Mouse (Mus musculus) hindbrain, embryonic 14.5 days (tissue): ENCODE data around the gene Set. TPM values are rescaled to one million over a fixed set of nuclear protein-coding genes. Genes with fewer than 3 reads are reported as not detected.

Experiments used
- ATAC-seq: fragments of 200-750 bp; cut with Nextera tagmentation; 2 replicates; pipeline ENCODE4 v1.8.0; 2017; ENCODE audit warnings: moderate number of reproducible peaks, mild to moderate bottlenecking, moderate TSS enrichment, moderate library complexity; ENCODE audit not compliant: low FRiP score
- DNase-seq: peaks from one replicate; pipeline ENCODE4 v3.0.0-alpha.2; 2015; ENCODE audit warnings: low spot score
- H3K27ac ChIP-seq: fragments of 300-500 bp; sonication (generic); 2 replicates; pipeline ENCODE4 v1.5.1; 2014; ENCODE audit warnings: mild to moderate bottlenecking, moderate library complexity
- H3K27me3 ChIP-seq: fragments of 300-500 bp; sonication (generic); 2 replicates; pipeline ENCODE4 v1.6.1; 2014; ENCODE audit warnings: mild to moderate bottlenecking, low read length, mixed read lengths; ENCODE audit not compliant: control insufficient read depth, insufficient read depth
- H3K36me3 ChIP-seq: fragments of 300-500 bp; sonication (generic); replicated peaks from 2 replicates; pipeline ENCODE4 v1.6.1; 2014; ENCODE audit not compliant: control insufficient read depth, insufficient read depth
- H3K4me1 ChIP-seq: fragments of 300-500 bp; sonication (generic); replicated peaks from 2 replicates; pipeline ENCODE4 v1.6.1; 2014; ENCODE audit warnings: antibody characterized with exemption, low read length, mixed read lengths; ENCODE audit not compliant: control insufficient read depth, insufficient read depth
- H3K4me2 ChIP-seq: fragments of 300-500 bp; sonication (generic); replicated peaks from 2 replicates; pipeline ENCODE4 v1.6.1; 2014; ENCODE audit warnings: mild to moderate bottlenecking, moderate library complexity
- H3K4me3 ChIP-seq: fragments of 300-500 bp; sonication (generic); replicated peaks from 2 replicates; pipeline ENCODE4 v1.5.1; 2014; ENCODE audit warnings: mild to moderate bottlenecking, low read length
- H3K9ac ChIP-seq: fragments of 300-500 bp; sonication (generic); 2 replicates; pipeline ENCODE4 v1.6.1; 2014
- H3K9me3 ChIP-seq: fragments of 300-500 bp; sonication (generic); 2 replicates; pipeline ENCODE4 v1.6.1; 2016; ENCODE audit warnings: low read length; ENCODE audit not compliant: control insufficient read depth
- WGBS: fragments of 180-500 bp; shearing (Covaris S2); extraction: QIAGEN DNeasy Blood & Tissue Kit; methylation state at CpG from one replicate; pipeline ENCODE4 v1.1.7; 2014; 5-methylcytosine and 5-hydroxymethylcytosine counted together
- polyA plus RNA-seq: library from polyadenylated mRNA; unstranded; fragments of >200 nt; fragmentation: Nextera tagmentation; extraction: Ambion mirVana; gene quantifications from 2 replicates; pipeline ENCODE4 v1.2.1, GENCODE M21; 2014

Set gene
- polyA plus RNA-seq, 1 experiment from 2014 or later, result 347 TPM

GRCm38 (mm10) chr2:30066046-30066901, 9.1 kb downstream of the Set start:
- Histone ChIP-seq H3K27me3 (no peaks in the 10 kb centered on the region), H3K4me1 (peaks cover 28% of the 10 kb centered on the region), H3K9ac (peak overlapping the region; percentile 97), H3K36me3 (peaks cover 31% of the 10 kb centered on the region), H3K27ac (peak overlapping the region; percentile 100), H3K9me3 (no peaks in the 10 kb centered on the region), H3K4me2 (peak overlapping the region; percentile 69), H3K4me3 (peak overlapping the region; percentile 100)
- ATAC-seq (peak; percentile 95), DNase-seq (peak; percentile 95)
- under 1% methylated on average over 63 of the region's 101 CpGs for WGBS

- Histone ChIP-seq H3K27ac (peak overlapping the region; percentile 100), H3K9ac (peak overlapping the region; percentile 97), H3K4me3 (peak overlapping the region; percentile 100), H3K27me3 (no peaks in the 10 kb centered on the region), H3K4me2 (peak overlapping the region; percentile 69), H3K4me1 (peaks cover 24% of the 10 kb centered on the region), H3K9me3 (no peaks in the 10 kb centered on the region), H3K36me3 (peaks cover 37% of the 10 kb centered on the region)
- DNase-seq (peak; percentile 53), ATAC-seq (peak; percentile 18)
- under 1% methylated on average over 52 of the region's 69 CpGs for WGBS
These were observed 10.1 kb downstream of the Set start for GRCm38 (mm10) chr2:30067031-30067888.

- ATAC-seq, result no peak
- 32% methylated on average over 7 of the region's 7 CpGs for WGBS
These were observed 10.8 kb downstream of the Set start for GRCm38 (mm10) chr2:30067962-30068361.

GRCm38 (mm10) chr2:30072875-30073274, 15.7 kb downstream of the Set start:
- Histone ChIP-seq H3K36me3 (peaks cover 48% of the 10 kb centered on the region), H3K4me2 (no peak overlapping the region), H3K4me3 (no peak overlapping the region), H3K9me3 (no peaks in the 10 kb centered on the region), H3K27ac (no peak overlapping the region), H3K27me3 (no peaks in the 10 kb centered on the region), H3K4me1 (peaks cover 10% of the 10 kb centered on the region), H3K9ac (no peak overlapping the region)
- DNase-seq (no peak), ATAC-seq (no peak)
- WGBS, result 73% methylated on average over 7 of the region's 7 CpGs

More at GRCm38 (mm10) chr2:30067962-30068361, 10.8 kb downstream of the Set start:
- peak overlapping the region; percentile 97 for H3K9ac ChIP-seq
- H3K4me3 ChIP-seq, result peak overlapping the region; percentile 100
- peaks cover 44% of the 10 kb centered on the region for H3K36me3 ChIP-seq
- peak overlapping the region; percentile 69 for H3K4me2 ChIP-seq
- no peaks in the 10 kb centered on the region for H3K27me3 ChIP-seq
- no peak for DNase-seq
- no peaks in the 10 kb centered on the region for H3K9me3 ChIP-seq
- H3K4me1 ChIP-seq, result peaks cover 22% of the 10 kb centered on the region
- 0 out of 2 replicates have a peak overlapping the region, but pooled peaks have one; percentile 100 for H3K27ac ChIP-seq

GRCm38 (mm10) chr2:30073285-30073684, 16.1 kb downstream of the Set start:
- 81% methylated on average over 3 of the region's 3 CpGs for WGBS

GRCm38 (mm10) chr2:30075625-30076024, 18.4 kb downstream of the Set start:
- no peak for ATAC-seq
- 78% methylated on average over 3 of the region's 3 CpGs for WGBS

More at GRCm38 (mm10) chr2:30073285-30073684, 16.1 kb downstream of the Set start:
- no peak for DNase-seq
- Histone ChIP-seq H3K4me3 (no peak overlapping the region), H3K9me3 (no peaks in the 10 kb centered on the region), H3K36me3 (peaks cover 44% of the 10 kb centered on the region), H3K27ac (no peak overlapping the region), H3K4me1 (peaks cover 6% of the 10 kb centered on the region), H3K4me2 (no peak overlapping the region), H3K9ac (no peak overlapping the region), H3K27me3 (no peaks in the 10 kb centered on the region)
- ATAC-seq, result no peak

GRCm38 (mm10) chr2:30076439-30076838, 19.3 kb downstream of the Set start:
- H3K9me3 ChIP-seq, result no peaks in the 10 kb centered on the region
- peaks cover 18% of the 10 kb centered on the region for H3K36me3 ChIP-seq
- H3K4me3 ChIP-seq, result no peak overlapping the region
- H3K4me2 ChIP-seq, result no peak overlapping the region
- H3K4me1 ChIP-seq, result peaks cover 3% of the 10 kb centered on the region; the same call in 1 of the 2 replicates
- ATAC-seq (no peak), DNase-seq (no peak)
- H3K27me3 ChIP-seq, result no peaks in the 10 kb centered on the region
- 94% methylated on average over 7 of the region's 9 CpGs for WGBS
- H3K27ac ChIP-seq, result no peak overlapping the region
- no peak overlapping the region for H3K9ac ChIP-seq

More at GRCm38 (mm10) chr2:30075625-30076024, 18.4 kb downstream of the Set start:
- Histone ChIP-seq H3K9me3 (no peaks in the 10 kb centered on the region), H3K36me3 (peaks cover 20% of the 10 kb centered on the region), H3K9ac (no peak overlapping the region), H3K27me3 (no peaks in the 10 kb centered on the region), H3K4me1 (peaks cover 3% of the 10 kb centered on the region; the same call in 1 of the 2 replicates), H3K27ac (no peak overlapping the region), H3K4me3 (no peak overlapping the region), H3K4me2 (no peak overlapping the region)
- DNase-seq, result no peak

GRCm38 (mm10) chr2:30076959-30077358, 19.8 kb downstream of the Set start:
- whole genome bisulfite sequencing, result 65% methylated on average over 6 of the region's 6 CpGs
- Histone ChIP-seq H3K36me3 (peaks cover 14% of the 10 kb centered on the region), H3K4me1 (peaks cover 3% of the 10 kb centered on the region; the same call in 1 of the 2 replicates), H3K27me3 (no peaks in the 10 kb centered on the region), H3K4me2 (peak overlapping the region; percentile 90), H3K9ac (no peak overlapping the region), H3K27ac (no peak overlapping the region), H3K9me3 (no peaks in the 10 kb centered on the region), H3K4me3 (0 out of 2 replicates have a peak overlapping the region, but pooled peaks have one; percentile 36)
- DNase-seq (no peak), ATAC-seq (peak; percentile 18; the same call in 1 of the 2 replicates)
